Mouse (Mus musculus): ENCODE data around the gene Vmn1r21. TPM values are rescaled to one million over a fixed set of nuclear protein-coding genes. Genes with fewer than 3 reads are reported as not detected.

The Vmn1r21 gene
- polyA plus RNA-seq, 1 experiment from 2014 or later, result 0.14 TPM

- H3K4me2 ChIP-seq (replicated peaks; ENCODE audit: low read depth, low read length), result peak overlapping the region; percentile 73
- peaks cover 3% of the 10 kb centered on the region; the same call in 1 of the 2 replicates for H3K4me1 ChIP-seq (ENCODE audit: control insufficient read depth, insufficient read depth, low read length)
- WGBS, result 56% methylated on average over 5 of the region's 5 CpGs
- no peaks in the 10 kb centered on the region for H3K36me3 ChIP-seq (ENCODE audit: control insufficient read depth, insufficient read depth, low read length)
- H3K27ac ChIP-seq (ENCODE audit: low read length), result no peak overlapping the region
- ATAC-seq (ENCODE audit: insufficient number of reproducible peaks, insufficient read depth, low FRiP score, low read depth), result no peak
- H3K9ac ChIP-seq (replicated peaks; ENCODE audit: low read depth, low read length), result no peak overlapping the region
- peak overlapping the region; percentile 22; the same call in 1 of the 2 replicates for H3K4me3 ChIP-seq (ENCODE audit: low read depth, low read length)
- no peaks in the 10 kb centered on the region for H3K9me3 ChIP-seq (ENCODE audit: control insufficient read depth, low read depth, low read length)
- H3K27me3 ChIP-seq (ENCODE audit: control insufficient read depth, insufficient read depth, low read length), result no peaks in the 10 kb centered on the region
These were observed 27.3 kb downstream of the Vmn1r21 start for GRCm38 (mm10) chr6:57822648-57823410.

DNA sequence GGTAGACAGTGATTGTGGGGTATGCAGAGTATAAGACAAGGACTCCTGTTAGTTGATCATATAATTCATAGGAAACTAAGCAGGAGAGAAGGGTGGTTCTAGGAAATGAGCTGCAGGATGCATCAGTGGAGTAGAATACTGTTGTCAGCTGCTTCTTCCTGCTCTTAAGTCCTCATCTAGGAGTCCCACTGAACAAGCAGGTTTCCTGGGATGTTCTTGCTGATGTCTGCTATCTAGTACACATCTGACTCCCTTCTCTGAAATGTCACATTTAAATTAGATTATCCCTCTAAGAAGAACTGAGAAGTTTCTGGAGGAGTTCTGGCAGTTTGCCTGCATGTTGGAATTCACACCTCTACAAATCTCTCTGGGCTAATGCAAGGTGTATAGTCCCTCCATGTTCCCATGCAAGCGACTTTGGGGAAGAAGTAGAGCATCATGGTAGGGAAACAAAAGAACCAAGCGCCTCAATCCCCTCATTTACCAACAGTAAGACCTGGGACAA, 35.7 kb downstream of the Vmn1r21 start:
- H3K27ac ChIP-seq (ENCODE audit: low read length), result no peak overlapping the region
- ATAC-seq (ENCODE audit: insufficient number of reproducible peaks, insufficient read depth, low FRiP score, low read depth), result no peak
- no peak overlapping the region for H3K4me3 ChIP-seq (ENCODE audit: low read depth, low read length)
- no peaks in the 10 kb centered on the region for H3K36me3 ChIP-seq (ENCODE audit: control insufficient read depth, insufficient read depth, low read length)
- no peak overlapping the region for H3K4me2 ChIP-seq (replicated peaks; ENCODE audit: low read depth, low read length)
- H3K9ac ChIP-seq (replicated peaks; ENCODE audit: low read depth, low read length), result no peak overlapping the region
- 95% methylated on average over 2 of the region's 2 CpGs for WGBS
- H3K4me1 ChIP-seq (ENCODE audit: control insufficient read depth, insufficient read depth, low read length), result no peaks in the 10 kb centered on the region
- no peaks in the 10 kb centered on the region for H3K27me3 ChIP-seq (ENCODE audit: control insufficient read depth, insufficient read depth, low read length)
- H3K9me3 ChIP-seq (ENCODE audit: control insufficient read depth, low read depth, low read length), result peaks cover 4% of the 10 kb centered on the region; the same call in 1 of the 2 replicates

DNA sequence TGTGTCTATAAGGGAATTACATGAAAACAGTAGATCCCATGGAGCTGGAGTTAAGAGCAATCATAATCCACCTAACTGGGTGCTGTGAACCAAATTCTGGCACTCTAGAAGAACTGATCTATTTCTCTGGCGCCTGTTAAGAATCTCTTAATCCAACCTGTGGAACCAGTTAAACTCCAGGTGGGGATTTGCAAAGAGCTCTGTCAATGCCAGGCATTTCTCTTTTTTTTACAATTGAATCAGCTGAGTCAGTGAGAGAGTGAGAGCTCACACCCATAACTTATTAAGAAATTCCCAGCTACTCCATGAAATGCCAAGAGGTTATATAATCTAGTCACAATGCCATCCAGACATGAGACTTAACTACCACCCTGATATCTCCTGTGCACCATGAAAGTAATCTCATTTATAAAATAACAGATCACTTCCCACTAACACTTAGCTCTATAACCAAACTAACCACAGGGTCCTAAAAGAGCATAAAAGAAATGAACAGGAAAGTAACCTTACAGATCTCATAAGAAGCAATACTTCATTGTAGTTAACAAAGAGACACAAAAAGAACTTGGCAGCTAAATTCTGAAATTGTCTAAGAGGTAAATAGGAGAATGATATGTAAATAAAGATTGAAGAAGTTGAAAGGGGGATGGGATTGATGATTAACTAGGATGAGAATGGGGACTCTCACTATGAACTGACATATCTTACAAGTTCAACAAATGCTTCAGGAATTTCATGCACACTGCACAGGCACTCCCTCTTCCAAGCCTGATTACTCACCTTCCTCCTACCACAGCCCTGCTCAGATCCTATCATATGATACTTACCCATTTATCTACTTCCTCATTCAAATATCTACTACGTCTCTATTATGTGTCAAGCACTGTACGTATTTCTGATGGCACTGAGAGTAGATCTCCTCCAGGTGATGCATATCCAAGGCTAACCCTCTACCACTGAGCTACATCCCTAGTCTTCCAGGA, 38.1 kb downstream of the Vmn1r21 start:
- H3K27ac ChIP-seq (ENCODE audit: low read length), result no peak overlapping the region; the same call in 1 of the 2 replicates
- 0 out of 2 replicates have a peak, but pooled peaks cover 3% of the 10 kb centered on the region for H3K36me3 ChIP-seq (ENCODE audit: control insufficient read depth, insufficient read depth, low read length)
- 48% methylated on average over 3 of the region's 3 CpGs for WGBS
- no peak overlapping the region for H3K4me2 ChIP-seq (replicated peaks; ENCODE audit: low read depth, low read length)
- H3K4me3 ChIP-seq (ENCODE audit: low read depth, low read length), result no peak overlapping the region
- no peaks in the 10 kb centered on the region for H3K27me3 ChIP-seq (ENCODE audit: control insufficient read depth, insufficient read depth, low read length)
- H3K9me3 ChIP-seq (ENCODE audit: control insufficient read depth, low read depth, low read length), result peaks cover 5% of the 10 kb centered on the region; the same call in 1 of the 2 replicates
- ATAC-seq (ENCODE audit: insufficient number of reproducible peaks, insufficient read depth, low FRiP score, low read depth), result peak; percentile 93
- H3K9ac ChIP-seq (replicated peaks; ENCODE audit: low read depth, low read length), result no peak overlapping the region
- no peaks in the 10 kb centered on the region for H3K4me1 ChIP-seq (ENCODE audit: control insufficient read depth, insufficient read depth, low read length)

GRCm38 (mm10) chr6:57805218-57806069, 44.7 kb downstream of the Vmn1r21 start:
- H3K36me3 ChIP-seq (ENCODE audit: control insufficient read depth, insufficient read depth, low read length), result 0 out of 2 replicates have a peak, but pooled peaks cover 3% of the 10 kb centered on the region
- peaks cover 5% of the 10 kb centered on the region; the same call in 1 of the 2 replicates for H3K9me3 ChIP-seq (ENCODE audit: control insufficient read depth, low read depth, low read length)
- no peak overlapping the region for H3K4me3 ChIP-seq (ENCODE audit: low read depth, low read length)
- no peak overlapping the region for H3K4me2 ChIP-seq (replicated peaks; ENCODE audit: low read depth, low read length)
- H3K27me3 ChIP-seq (ENCODE audit: control insufficient read depth, insufficient read depth, low read length), result no peaks in the 10 kb centered on the region
- no peaks in the 10 kb centered on the region for H3K4me1 ChIP-seq (ENCODE audit: control insufficient read depth, insufficient read depth, low read length)
- 82% methylated on average over 5 of the region's 5 CpGs for WGBS
- no peak for ATAC-seq (ENCODE audit: insufficient number of reproducible peaks, insufficient read depth, low FRiP score, low read depth)
- H3K27ac ChIP-seq (ENCODE audit: low read length), result no peak overlapping the region
- H3K9ac ChIP-seq (replicated peaks; ENCODE audit: low read depth, low read length), result no peak overlapping the region

- H3K36me3 ChIP-seq (ENCODE audit: control insufficient read depth, insufficient read depth, low read length), result 0 out of 2 replicates have a peak, but pooled peaks cover 3% of the 10 kb centered on the region
- WGBS, result 74% methylated on average over 2 of the region's 2 CpGs
These were observed 47.0 kb downstream of the Vmn1r21 start for GRCm38 (mm10) chr6:57803130-57803529.

GRCm38 (mm10) chr6:57798986-57799385, 51.2 kb downstream of the Vmn1r21 start:
- 92% methylated on average over 1 of the region's 1 CpGs for WGBS
- H3K36me3 ChIP-seq (ENCODE audit: control insufficient read depth, insufficient read depth, low read length), result no peaks in the 10 kb centered on the region

More at GRCm38 (mm10) chr6:57803130-57803529, 47.0 kb downstream of the Vmn1r21 start:
- H3K4me1 ChIP-seq (ENCODE audit: control insufficient read depth, insufficient read depth, low read length), result no peaks in the 10 kb centered on the region
- H3K9me3 ChIP-seq (ENCODE audit: control insufficient read depth, low read depth, low read length), result no peaks in the 10 kb centered on the region
- H3K4me3 ChIP-seq (ENCODE audit: low read depth, low read length), result no peak overlapping the region
- no peak overlapping the region for H3K27ac ChIP-seq (ENCODE audit: low read length)
- H3K4me2 ChIP-seq (replicated peaks; ENCODE audit: low read depth, low read length), result no peak overlapping the region
- H3K27me3 ChIP-seq (ENCODE audit: control insufficient read depth, insufficient read depth, low read length), result no peaks in the 10 kb centered on the region
- no peak for ATAC-seq (ENCODE audit: insufficient number of reproducible peaks, insufficient read depth, low FRiP score, low read depth)
- no peak overlapping the region for H3K9ac ChIP-seq (replicated peaks; ENCODE audit: low read depth, low read length)

GRCm38 (mm10) chr6:57796853-57797423, 53.2 kb downstream of the Vmn1r21 start:
- H3K4me2 ChIP-seq (replicated peaks; ENCODE audit: low read depth, low read length), result no peak overlapping the region
- no peaks in the 10 kb centered on the region for H3K36me3 ChIP-seq (ENCODE audit: control insufficient read depth, insufficient read depth, low read length)
- H3K4me1 ChIP-seq (ENCODE audit: control insufficient read depth, insufficient read depth, low read length), result 0 out of 2 replicates have a peak, but pooled peaks cover 3% of the 10 kb centered on the region
- no peak overlapping the region for H3K4me3 ChIP-seq (ENCODE audit: low read depth, low read length)
- H3K9ac ChIP-seq (replicated peaks; ENCODE audit: low read depth, low read length), result no peak overlapping the region
- no peaks in the 10 kb centered on the region for H3K27me3 ChIP-seq (ENCODE audit: control insufficient read depth, insufficient read depth, low read length)
- WGBS, result 92% methylated on average over 3 of the region's 3 CpGs
- H3K27ac ChIP-seq (ENCODE audit: low read length), result no peak overlapping the region
- ATAC-seq (ENCODE audit: insufficient number of reproducible peaks, insufficient read depth, low FRiP score, low read depth), result no peak
- H3K9me3 ChIP-seq (ENCODE audit: control insufficient read depth, low read depth, low read length), result no peaks in the 10 kb centered on the region

More at GRCm38 (mm10) chr6:57798986-57799385, 51.2 kb downstream of the Vmn1r21 start:
- H3K9me3 ChIP-seq (ENCODE audit: control insufficient read depth, low read depth, low read length), result no peaks in the 10 kb centered on the region
- no peak overlapping the region for H3K9ac ChIP-seq (replicated peaks; ENCODE audit: low read depth, low read length)
- H3K4me1 ChIP-seq (ENCODE audit: control insufficient read depth, insufficient read depth, low read length), result 0 out of 2 replicates have a peak, but pooled peaks cover 3% of the 10 kb centered on the region
- ATAC-seq (ENCODE audit: insufficient number of reproducible peaks, insufficient read depth, low FRiP score, low read depth), result no peak
- H3K27me3 ChIP-seq (ENCODE audit: control insufficient read depth, insufficient read depth, low read length), result no peaks in the 10 kb centered on the region
- H3K4me3 ChIP-seq (ENCODE audit: low read depth, low read length), result no peak overlapping the region
- H3K27ac ChIP-seq (ENCODE audit: low read length), result no peak overlapping the region
- H3K4me2 ChIP-seq (replicated peaks; ENCODE audit: low read depth, low read length), result no peak overlapping the region
